Mouse (Mus musculus) CH12.LX (cell line): ENCODE measurements at regions not wholly inside any gene's neighbourhood (a gene's known extent, or its start where the extent isn't known, plus 50 kb on each side); places are given as distances from the start of the nearest gene placed in this dataset.

Source experiments
- DNase-seq: peaks from one replicate; pipeline ENCODE4 v3.0.0-alpha.2; 2013; ENCODE audit errors: extremely low read depth
- H3K27ac ChIP-seq: 2 replicates; pipeline ENCODE4 v1.5.1; 2012; ENCODE audit warnings: low read depth, mild to moderate bottlenecking, control low read depth, moderate library complexity; ENCODE audit not compliant: insufficient read depth
- H3K27me3 ChIP-seq: replicated peaks from 2 replicates; pipeline ENCODE3; 2012; ENCODE audit warnings: inconsistent platforms
- H3K36me3 ChIP-seq, 2 experiments: replicated peaks in 1 of 2; 2 replicates each; pipeline versions ENCODE3 to v1.6.1; 2012; ENCODE audit warnings: inconsistent platforms in 1 of 2, low read length in 1 of 2, mild to moderate bottlenecking in 1 of 2, mixed read lengths in 1 of 2, moderate library complexity in 1 of 2; ENCODE audit not compliant: control insufficient read depth in 1 of 2, insufficient read depth in 1 of 2
- H3K4me1 ChIP-seq, 2 experiments: 2 replicates each; pipeline ENCODE4 v1.6.1; 2012; ENCODE audit warnings: inconsistent platforms in 1 of 2, moderate library complexity in 1 of 2; ENCODE audit not compliant: insufficient read depth in 2 of 2, control insufficient read depth in 1 of 2
- H3K4me2 ChIP-seq: 2 replicates; pipeline ENCODE4 v1.6.1; 2012; ENCODE audit warnings: low read depth, mild to moderate bottlenecking, control low read depth; ENCODE audit not compliant: poor library complexity, insufficient read depth, severe bottlenecking
- H3K4me3 ChIP-seq, 3 experiments: fragments of 150-350 bp in 1 of 3; sonication (generic) in 1 of 3; replicated peaks in 1 of 3; 2 replicates each; pipeline versions ENCODE3 to v1.5.1; 2011 to 2012; ENCODE audit warnings: low read depth in 2 of 3, low read length in 2 of 3, mild to moderate bottlenecking in 2 of 3, moderate library complexity in 2 of 3, control low read depth in 1 of 3, improper control_type of control experiment in 1 of 3, inconsistent platforms in 1 of 3, mixed read lengths in 1 of 3; ENCODE audit not compliant: poor library complexity in 1 of 3
- H3K79me2 ChIP-seq: replicated peaks from 2 replicates; pipeline ENCODE4 v1.6.1; 2012; ENCODE audit warnings: mild to moderate bottlenecking, moderate library complexity; ENCODE audit not compliant: control insufficient read depth, poor library complexity, insufficient read depth, severe bottlenecking; ENCODE audit errors: extremely low read depth
- H3K9ac ChIP-seq: 2 replicates; pipeline ENCODE4 v1.6.1; 2012; ENCODE audit warnings: low read depth, mild to moderate bottlenecking, control low read depth, moderate library complexity; ENCODE audit not compliant: insufficient read depth
- H3K9me3 ChIP-seq: replicated peaks from 2 replicates; pipeline ENCODE3; 2012; ENCODE audit warnings: low read length, inconsistent platforms, mixed read lengths
- CTCF ChIP-seq, 2 experiments: IDR thresholded peaks in 1 of 2; conservative IDR thresholded peaks in 1 of 2; 2 replicates each; pipeline ENCODE4 v1.5.1; 2011 to 2012; ENCODE audit warnings: low read depth in 2 of 2, low read length in 2 of 2, improper control_type of control experiment in 1 of 2, inconsistent platforms in 1 of 2, mild to moderate bottlenecking in 1 of 2, moderate library complexity in 1 of 2
- ELF1 ChIP-seq: IDR thresholded peaks from 2 replicates; pipeline ENCODE4 v1.6.1; 2014; ENCODE audit warnings: low read depth, mild to moderate bottlenecking, inconsistent platforms, low read length, improper control_type of control experiment
- ETS1 ChIP-seq: conservative IDR thresholded peaks from 2 replicates; pipeline ENCODE4 v1.6.1; 2012; ENCODE audit warnings: low read depth, mild to moderate bottlenecking, inconsistent platforms, low read length, improper control_type of control experiment, moderate library complexity
- GABPA ChIP-seq: IDR thresholded peaks from 2 replicates; pipeline ENCODE4 v1.6.1; 2012; ENCODE audit warnings: low read depth, low read length, improper control_type of control experiment, inconsistent platforms; ENCODE audit not compliant: insufficient replicate concordance
- HCFC1 ChIP-seq: IDR thresholded peaks from 2 replicates; pipeline ENCODE4 v1.6.1; 2012; ENCODE audit warnings: low read depth, mild to moderate bottlenecking, inconsistent platforms, low read length, improper control_type of control experiment
- MEF2A ChIP-seq: IDR thresholded peaks from 2 replicates; pipeline ENCODE4 v1.6.1; 2014; ENCODE audit warnings: low read depth, mild to moderate bottlenecking, inconsistent platforms, low read length, improper control_type of control experiment, borderline replicate concordance
- MXI1 ChIP-seq: IDR thresholded peaks from 2 replicates; pipeline ENCODE4 v1.6.1; 2011; ENCODE audit warnings: mild to moderate bottlenecking, low read depth, low read length, improper control_type of control experiment
- MYC ChIP-seq: IDR thresholded peaks from 2 replicates; pipeline ENCODE4 v1.6.1; 2011; ENCODE audit warnings: low read depth, mild to moderate bottlenecking, improper control_type of control experiment, low read length
- PAX5 ChIP-seq: IDR thresholded peaks from 2 replicates; pipeline ENCODE4 v1.6.1; 2012; ENCODE audit warnings: low read length, inconsistent platforms, mixed read lengths
- POLR2AphosphoS2 ChIP-seq: IDR thresholded peaks from 2 replicates; pipeline ENCODE4 v1.6.1; 2011; ENCODE audit warnings: low read depth, low read length, improper control_type of control experiment
- RAD21 ChIP-seq: IDR thresholded peaks from 2 replicates; pipeline ENCODE4 v1.6.1; 2011; ENCODE audit warnings: low read depth, mild to moderate bottlenecking, low read length, improper control_type of control experiment, moderate library complexity
- TBP ChIP-seq: conservative IDR thresholded peaks from 2 replicates; pipeline ENCODE4 v1.6.1; 2011; ENCODE audit warnings: low read depth, low read length, improper control_type of control experiment
- TCF12 ChIP-seq: IDR thresholded peaks from 2 replicates; pipeline ENCODE4 v1.6.1; 2014; ENCODE audit warnings: low read depth, mild to moderate bottlenecking, inconsistent platforms, low read length, improper control_type of control experiment
- USF1 ChIP-seq: IDR thresholded peaks from 2 replicates; pipeline ENCODE4 v1.6.1; 2014; ENCODE audit warnings: low read depth, mild to moderate bottlenecking, inconsistent platforms, low read length, improper control_type of control experiment
- ZNF384 ChIP-seq: IDR thresholded peaks from 2 replicates; pipeline ENCODE4 v1.6.1; 2012; ENCODE audit warnings: low read depth, low read length, improper control_type of control experiment, inconsistent platforms
- dilution Hi-C: fragments of 300-500 bp; cut with MboI; formaldehyde crosslinking; loops from 2 replicates; pipeline ENCODE4 v1.14.3; 2020; ENCODE audit warnings: low sequenced_read_pairs; ENCODE audit not compliant: extremely low pct_unique_long_range_greater_than_20kb, extremely low pct_ligation_motif_present
- in situ Hi-C: fragments of 300-500 bp; cut with MboI; formaldehyde crosslinking; loops from 3 replicates; pipeline ENCODE4 v1.14.3; 2019; ENCODE audit warnings: low sequenced_read_pairs, low pct_ligation_motif_present, low pct_unique_long_range_greater_than_20kb, mixed read lengths

- in situ Hi-C loops, result no loop called here
- dilution Hi-C loops, result no loop called here
- Histone ChIP-seq H3K4me2 (no peak overlapping the region), H3K9ac (no peak overlapping the region), H3K36me3 (no peaks in the 10 kb centered on the region), H3K27ac (no peak overlapping the region), H3K9me3 (no peaks in the 10 kb centered on the region), H3K4me3 (no peak overlapping the region), H3K4me1 (peaks cover 4 to 22% of the 10 kb centered on the region in 2 experiments; a peak in 3 of 4 replicates), H3K79me2 (no peaks in the 10 kb centered on the region), H3K27me3 (no peaks in the 10 kb centered on the region)
- DNase-seq, result peak; percentile 59
- no peak for TF ChIP-seq GABPA
- TF ChIP-seq POLR2AphosphoS2, result no peak
- TF ChIP-seq ETS1, result no peak
- TF ChIP-seq USF1, result no peak
- TF ChIP-seq ELF1, result no peak
- TF ChIP-seq PAX5, result no peak
- TF ChIP-seq RAD21, result no peak
Measured at GRCm38 (mm10) chr12:39558491-39558890, 479.3 kb downstream of the Arl4a start.

DNA sequence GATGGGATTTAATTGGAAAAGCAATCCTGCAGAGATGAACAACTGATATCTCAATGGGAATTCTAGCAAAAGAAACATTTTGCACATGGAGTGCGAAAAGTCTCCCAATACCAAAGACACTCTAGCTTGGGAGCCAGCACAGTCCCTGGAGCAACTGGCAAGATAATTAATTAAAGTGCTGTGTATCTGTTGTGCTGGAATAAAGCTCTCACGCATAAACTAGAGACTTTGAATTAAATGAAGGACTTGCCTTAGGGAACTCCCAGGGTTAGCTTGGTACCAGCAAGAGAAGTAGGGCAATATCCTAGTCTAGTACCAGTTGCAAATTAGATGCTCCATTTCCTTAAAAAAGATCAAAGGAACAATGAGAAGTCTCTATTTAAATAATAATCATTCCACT is 501.5 kb downstream of the Arl4a start:
- Histone ChIP-seq H3K4me3 (no peak overlapping the region), H3K27ac (no peak overlapping the region), H3K36me3 (no peaks in the 10 kb centered on the region), H3K4me1 (no peaks in the 10 kb centered on the region; a peak in 1 of 4 replicates), H3K4me2 (no peak overlapping the region), H3K9ac (no peak overlapping the region), H3K79me2 (no peaks in the 10 kb centered on the region), H3K9me3 (no peaks in the 10 kb centered on the region), H3K27me3 (no peaks in the 10 kb centered on the region)
- dilution Hi-C loops (no loop called here), in situ Hi-C loops (no loop called here)
- no peak for DNase-seq
- TF ChIP-seq TCF12, result no peak
- TF ChIP-seq ZNF384, result no peak
- TF ChIP-seq CTCF (conservative IDR thresholded peaks at IDR 0.05 in 1 of 2, IDR thresholded peaks at IDR 0.05 in 1 of 2; ENCODE audit: low read depth in 2 of 2, low read length in 2 of 2), result no peak
- no peak for TF ChIP-seq TBP
- TF ChIP-seq USF1, result no peak
- TF ChIP-seq MXI1, result no peak
- TF ChIP-seq HCFC1, result no peak
- TF ChIP-seq ETS1, result no peak
- no peak for TF ChIP-seq GABPA
- TF ChIP-seq MYC, result no peak
- no peak for TF ChIP-seq MEF2A
